Mouse (Mus musculus): ENCODE data around the gene Ctla2b.
"Not testable (repeated sequence)": the region's sequence is repeated elsewhere in the genome, so short reads cannot be mapped to it uniquely, and the experiment has no call there.

Ctla2b gene

GRCm38 (mm10) chr13:60897328-60897727 is at the start of gene Ctla2b:
Gene Ctla2b, minus strand, starts transcription at chr13:60897447.
- DNase-seq (ENCODE audit: low read depth, low spot score): no peak

DNA sequence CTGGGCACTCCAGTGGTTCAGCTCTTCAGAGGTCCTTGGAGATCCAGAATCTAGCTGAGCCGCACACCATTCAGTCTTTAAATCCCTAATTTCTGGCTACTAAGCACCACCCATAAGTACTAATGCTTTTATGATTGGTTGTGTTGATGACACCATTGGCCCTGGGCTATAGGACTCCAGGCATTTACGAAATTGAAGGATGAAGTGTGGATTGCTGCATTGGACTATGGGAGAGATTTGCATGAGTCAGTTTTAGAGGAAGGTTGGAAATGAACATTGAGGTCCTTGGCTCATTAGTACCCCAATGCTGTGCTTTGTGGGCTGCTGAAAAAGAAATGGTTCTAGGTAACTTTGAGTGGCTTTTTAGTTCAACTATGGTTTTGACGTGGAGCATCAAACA is 44.6 kb upstream of the Ctla2b start, which contains the start of gene Tpbpa:
Gene Tpbpa (minus strand): TSS at position 101 of the 400 bp plus-strand sequence.
- not testable (repeated sequence) for DNase-seq (ENCODE audit: low read depth, low spot score)

DNA sequence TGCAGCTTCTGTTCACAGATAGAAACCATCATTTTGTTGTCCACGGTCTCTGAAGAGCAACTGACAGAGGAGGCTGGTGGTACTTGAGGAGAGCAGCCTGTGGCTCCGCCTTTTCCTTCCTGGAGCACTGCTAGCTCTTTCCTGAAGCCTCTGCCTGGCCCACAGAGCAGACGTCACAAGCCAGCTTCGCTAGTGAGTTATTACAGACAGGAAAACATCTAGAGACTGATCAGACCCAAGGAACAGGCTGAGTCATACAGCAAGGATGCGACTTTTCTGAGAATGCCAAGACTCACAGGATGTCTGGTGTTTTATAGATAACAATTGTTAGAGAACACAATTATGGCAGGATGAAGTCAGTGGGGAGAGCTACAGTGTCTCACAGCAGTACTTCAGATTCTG is 39.3 kb upstream of the Ctla2b start, which contains the start of the genes Gm49391 and Ctla2a:
Gene Gm49391 (minus strand): TSS at position 72 of the 402 bp plus-strand sequence.
Gene Ctla2a (minus strand): TSS at position 126 of the 402 bp plus-strand sequence.
- no peak for DNase-seq (ENCODE audit: low read depth, low spot score)

DNA sequence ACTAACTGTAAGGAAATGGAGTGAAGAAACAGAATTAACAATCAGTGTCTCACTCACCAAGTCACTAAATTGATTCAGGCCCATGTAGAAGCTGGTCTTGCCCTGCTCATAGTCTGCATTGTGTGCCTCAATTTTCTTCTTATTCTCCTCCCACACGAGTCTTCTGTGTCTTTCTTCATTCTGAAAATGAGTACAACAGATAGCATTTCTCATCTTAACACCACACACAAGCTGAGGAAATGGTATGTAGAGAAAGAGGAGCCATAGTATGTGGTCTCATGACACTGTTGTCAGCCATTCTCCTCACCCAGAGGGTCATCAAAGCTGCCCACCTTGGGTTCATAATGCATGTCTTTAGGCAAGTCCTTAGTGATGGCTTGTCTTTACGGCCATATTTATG is 38.2 kb upstream of the Ctla2b start, which contains the start of gene Gm49393:
Gene Gm49393 (minus strand): TSS at position 101 of the 400 bp plus-strand sequence.
- not testable (repeated sequence) for DNase-seq (ENCODE audit: low read depth, low spot score)

- not testable (repeated sequence) for DNase-seq (ENCODE audit: low read depth, low spot score)
Measured at GRCm38 (mm10) chr13:60904780-60905179, 7.5 kb upstream of the Ctla2b start, which contains the start of gene Tpbpb. Gene Tpbpb, minus strand, starts transcription at chr13:60904880.

- not testable (repeated sequence) for DNase-seq (ENCODE audit: low read depth, low spot score)
Measured at GRCm38 (mm10) chr13:60896794-60897193, 453 bp downstream of the Ctla2b start, which contains the start of gene Gm49392. Gene Gm49392, minus strand, starts transcription at chr13:60896894.

- no peak for DNase-seq (ENCODE audit: low read depth, low spot score)
Measured at GRCm38 (mm10) chr13:60895406-60896160, 1.7 kb downstream of the Ctla2b start.

GRCm38 (mm10) chr13:60892301-60892700 is 4.9 kb downstream of the Ctla2b start:
- no peak for DNase-seq (ENCODE audit: low read depth, low spot score)

GRCm38 (mm10) chr13:60864281-60864680 is 33.0 kb downstream of the Ctla2b start, which contains the start of gene 4930486L24Rik:
Gene 4930486L24Rik, minus strand, starts transcription at chr13:60864475.
- no peak for DNase-seq (ENCODE audit: low read depth, low spot score)

DNA sequence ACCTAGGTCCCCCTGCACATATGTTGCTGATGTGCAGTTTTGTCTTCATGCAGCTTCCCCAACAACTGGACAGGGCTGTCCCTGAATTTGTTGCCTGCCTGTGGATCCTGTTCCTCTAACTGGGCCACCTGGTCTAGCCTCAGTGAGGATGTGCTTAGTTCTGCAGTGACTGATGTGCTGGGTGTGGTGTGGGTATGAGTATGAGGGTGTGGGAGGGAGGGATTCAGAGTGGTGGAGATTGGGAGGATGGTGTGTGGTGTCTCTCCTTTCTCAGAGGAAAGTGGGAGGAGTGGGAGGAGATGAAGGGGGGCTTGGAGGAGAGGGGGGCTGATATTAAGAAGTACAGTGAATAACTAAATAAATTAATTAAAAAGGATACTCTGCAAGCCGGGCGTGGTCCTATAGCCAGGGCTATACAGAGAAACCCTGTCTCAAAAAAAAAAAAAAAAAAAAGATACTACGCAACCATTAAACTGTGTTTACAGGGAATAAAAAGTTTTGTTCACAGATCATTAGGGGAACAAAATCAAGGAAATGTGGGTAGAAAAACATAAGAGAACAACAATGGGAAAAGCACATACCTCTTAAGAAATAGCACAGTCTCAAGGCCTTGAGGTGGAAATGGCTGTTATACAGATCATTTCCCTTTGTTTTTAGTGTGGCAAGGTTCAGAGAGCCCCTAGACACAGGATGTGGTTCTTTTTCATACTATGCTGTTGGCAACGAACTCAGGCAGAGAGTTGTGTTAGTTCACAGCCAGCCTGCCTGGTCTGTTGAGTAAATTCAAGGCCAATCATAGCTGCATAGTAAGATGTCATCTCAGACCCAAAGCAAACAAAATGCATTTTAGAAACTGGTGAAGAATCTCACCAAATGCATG is 48.8 kb downstream of the Ctla2b start:
- DNase-seq (ENCODE audit: low read depth, low spot score): no peak
